Mouse (Mus musculus) kidney, postnatal 0 days (tissue): ENCODE data around the gene Pax3. TPM values are rescaled to one million over a fixed set of nuclear protein-coding genes. Genes with fewer than 3 reads are reported as not detected.

ENCODE experiments used
- ATAC-seq: fragments of 200-750 bp; cut with Nextera tagmentation; replicated peaks from 2 replicates; pipeline ENCODE4 v1.8.0; 2017; ENCODE audit warnings: low read depth, moderate number of reproducible peaks, moderate TSS enrichment, moderate library complexity; ENCODE audit not compliant: low FRiP score
- DNase-seq: peaks from one replicate; pipeline ENCODE4 v3.0.0-alpha.2; 2016; ENCODE audit warnings: low spot score
- H3K27ac ChIP-seq: fragments of 300-500 bp; sonication (generic); 2 replicates; pipeline ENCODE4 v1.5.1; 2014; ENCODE audit warnings: mild to moderate bottlenecking
- H3K27me3 ChIP-seq: fragments of 300-500 bp; sonication (generic); 2 replicates; pipeline ENCODE4 v1.6.1; 2014; ENCODE audit warnings: low read length, mixed read lengths; ENCODE audit not compliant: insufficient read depth
- H3K36me3 ChIP-seq: fragments of 300-500 bp; sonication (generic); 2 replicates; pipeline ENCODE4 v1.6.1; 2014; ENCODE audit warnings: low read length, mixed read lengths; ENCODE audit not compliant: insufficient read depth
- H3K4me1 ChIP-seq: fragments of 300-500 bp; sonication (generic); replicated peaks from 2 replicates; pipeline ENCODE4 v1.6.1; 2014; ENCODE audit warnings: antibody characterized with exemption, low read length, mixed read lengths; ENCODE audit not compliant: insufficient read depth
- H3K4me2 ChIP-seq: fragments of 300-500 bp; sonication (generic); 2 replicates; pipeline ENCODE4 v1.6.1; 2014; ENCODE audit warnings: mild to moderate bottlenecking, low read length, moderate library complexity, mixed read lengths
- H3K4me3 ChIP-seq: fragments of 300-500 bp; sonication (generic); replicated peaks from 2 replicates; pipeline ENCODE4 v1.5.1; 2014; ENCODE audit warnings: low read depth, low read length
- H3K9ac ChIP-seq: fragments of 300-500 bp; sonication (generic); 2 replicates; pipeline ENCODE4 v1.6.1; 2014; ENCODE audit warnings: low read depth, low read length
- H3K9me3 ChIP-seq: fragments of 300-500 bp; sonication (generic); replicated peaks from 2 replicates; pipeline ENCODE4 v1.6.1; 2016; ENCODE audit warnings: low read length, inconsistent platforms, mixed read lengths
- CTCF ChIP-seq: IDR thresholded peaks from 2 replicates; pipeline ENCODE4 v1.5.1; 2016; ENCODE audit warnings: antibody characterized with exemption, low read depth, mild to moderate bottlenecking, moderate library complexity
- WGBS: fragments of 180-500 bp; shearing (Covaris S2); extraction: QIAGEN DNeasy Blood & Tissue Kit; methylation state at CpG from one replicate; pipeline ENCODE4 v1.1.7; 2014; 5-methylcytosine and 5-hydroxymethylcytosine counted together
- polyA plus RNA-seq: library from polyadenylated mRNA; unstranded; fragments of >200 nt; fragmentation: Nextera tagmentation; extraction: Ambion mirVana; gene quantifications from 2 replicates; pipeline ENCODE4 v1.2.1, GENCODE M21; 2015

Pax3 gene
- polyA plus RNA-seq, 1 experiment from 2014 or later, result not detected

- no peak overlapping the region for H3K9ac ChIP-seq
- no peaks in the 10 kb centered on the region for H3K36me3 ChIP-seq
- no peak overlapping the region for H3K4me2 ChIP-seq
- H3K4me3 ChIP-seq, result no peak overlapping the region
- H3K9me3 ChIP-seq, result no peaks in the 10 kb centered on the region
- DNase-seq, result no peak
- WGBS, result 84% methylated on average over 5 of the region's 5 CpGs
- no peak for TF ChIP-seq CTCF
- H3K4me1 ChIP-seq, result no peaks in the 10 kb centered on the region
- H3K27me3 ChIP-seq, result peaks cover 18% of the 10 kb centered on the region; the same call in 1 of the 2 replicates
- no peak for ATAC-seq
- no peak overlapping the region for H3K27ac ChIP-seq
Measured at GRCm38 (mm10) chr1:78161745-78162144, 35.2 kb downstream of the Pax3 start.

GRCm38 (mm10) chr1:78157930-78158329 is 39.0 kb downstream of the Pax3 start:
- peaks cover 12% of the 10 kb centered on the region; the same call in 1 of the 2 replicates for H3K27me3 ChIP-seq

GRCm38 (mm10) chr1:78155796-78156195 is 41.1 kb downstream of the Pax3 start:
- 89% methylated on average over 4 of the region's 4 CpGs for WGBS
- no peak overlapping the region for H3K4me3 ChIP-seq
- no peak overlapping the region for H3K9ac ChIP-seq
- no peaks in the 10 kb centered on the region for H3K9me3 ChIP-seq
- H3K4me2 ChIP-seq, result no peak overlapping the region
- ATAC-seq (no peak), DNase-seq (no peak)
- TF ChIP-seq CTCF, result no peak
- no peak overlapping the region for H3K27ac ChIP-seq
- no peaks in the 10 kb centered on the region for H3K36me3 ChIP-seq
- no peaks in the 10 kb centered on the region for H3K4me1 ChIP-seq
- H3K27me3 ChIP-seq, result peaks cover 24% of the 10 kb centered on the region; the same call in 1 of the 2 replicates

More at GRCm38 (mm10) chr1:78157930-78158329, 39.0 kb downstream of the Pax3 start:
- H3K36me3 ChIP-seq, result no peaks in the 10 kb centered on the region
- no peak overlapping the region for H3K27ac ChIP-seq
- H3K4me1 ChIP-seq, result no peaks in the 10 kb centered on the region
- no peak for TF ChIP-seq CTCF
- H3K9me3 ChIP-seq, result no peaks in the 10 kb centered on the region
- DNase-seq (no peak), ATAC-seq (no peak)
- no peak overlapping the region for H3K9ac ChIP-seq
- 8% methylated on average over 6 of the region's 6 CpGs for WGBS
- no peak overlapping the region for H3K4me2 ChIP-seq
- no peak overlapping the region for H3K4me3 ChIP-seq

DNA sequence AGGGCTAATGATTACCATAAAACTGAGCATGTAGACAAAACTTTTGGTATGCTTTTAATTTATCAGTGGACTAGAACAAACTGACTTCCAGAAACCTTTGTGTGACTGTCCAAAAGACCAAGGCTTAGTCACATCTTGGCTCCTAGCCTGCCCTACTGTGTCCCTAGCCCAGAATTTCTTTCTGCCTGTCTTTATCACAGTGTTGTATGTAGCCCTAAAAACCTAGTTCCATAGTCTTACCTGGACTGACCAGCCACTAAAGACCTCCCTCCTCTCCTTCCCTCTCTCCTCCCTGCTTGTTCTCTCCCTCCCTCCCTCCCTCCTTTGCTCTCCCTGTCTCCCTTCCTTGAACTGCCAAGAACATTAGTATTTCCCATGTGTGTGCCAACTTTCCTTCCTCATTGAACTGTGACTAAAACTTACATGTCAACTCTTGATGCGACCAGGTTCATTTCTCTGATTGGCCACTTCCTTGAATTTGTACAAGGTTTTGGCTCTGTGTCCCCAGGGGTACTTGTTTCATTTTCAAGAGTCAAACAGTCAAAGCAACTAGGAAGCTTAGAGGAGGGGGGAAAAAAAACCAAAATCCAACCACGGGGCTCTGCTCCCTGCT is 48.8 kb downstream of the Pax3 start:
- no peak for ATAC-seq
- no peaks in the 10 kb centered on the region for H3K36me3 ChIP-seq
- WGBS, result 41% methylated on average over 2 of the region's 2 CpGs

GRCm38 (mm10) chr1:78143403-78143802 is 53.5 kb downstream of the Pax3 start:
- ATAC-seq, result no peak
- no peak overlapping the region for H3K9ac ChIP-seq

More for the DNA sequence above, 48.8 kb downstream of the Pax3 start:
- DNase-seq, result no peak
- no peak overlapping the region for H3K27ac ChIP-seq
- H3K4me2 ChIP-seq, result no peak overlapping the region
- H3K27me3 ChIP-seq, result peaks cover 72% of the 10 kb centered on the region
- no peak for TF ChIP-seq CTCF
- no peaks in the 10 kb centered on the region for H3K4me1 ChIP-seq
- H3K9ac ChIP-seq, result no peak overlapping the region
- H3K4me3 ChIP-seq, result no peak overlapping the region
- H3K9me3 ChIP-seq, result no peaks in the 10 kb centered on the region

GRCm38 (mm10) chr1:78142912-78143311 is 54.0 kb downstream of the Pax3 start:
- no peak overlapping the region for H3K27ac ChIP-seq
- DNase-seq, result no peak
- H3K4me3 ChIP-seq, result no peak overlapping the region
- no peaks in the 10 kb centered on the region for H3K9me3 ChIP-seq
- no peak for TF ChIP-seq CTCF
- WGBS, result 63% methylated on average over 6 of the region's 6 CpGs
- H3K4me2 ChIP-seq, result no peak overlapping the region
- no peaks in the 10 kb centered on the region for H3K36me3 ChIP-seq
- peaks cover 82% of the 10 kb centered on the region for H3K27me3 ChIP-seq
- ATAC-seq, result no peak
- no peak overlapping the region for H3K9ac ChIP-seq
- H3K4me1 ChIP-seq, result no peaks in the 10 kb centered on the region

More at GRCm38 (mm10) chr1:78143403-78143802, 53.5 kb downstream of the Pax3 start:
- Histone ChIP-seq H3K27me3 (peaks cover 80% of the 10 kb centered on the region), H3K4me2 (no peak overlapping the region), H3K4me1 (no peaks in the 10 kb centered on the region), H3K27ac (no peak overlapping the region), H3K9me3 (no peaks in the 10 kb centered on the region), H3K4me3 (no peak overlapping the region), H3K36me3 (no peaks in the 10 kb centered on the region)
- TF ChIP-seq CTCF, result no peak
- no peak for DNase-seq
- 66% methylated on average over 6 of the region's 6 CpGs for WGBS
